Mouse (Mus musculus): ENCODE measurements at regions not wholly inside any gene's neighbourhood (a gene's known extent, or its start where the extent isn't known, plus 50 kb on each side); places are given as distances from the start of the nearest gene placed in this dataset.

DNA sequence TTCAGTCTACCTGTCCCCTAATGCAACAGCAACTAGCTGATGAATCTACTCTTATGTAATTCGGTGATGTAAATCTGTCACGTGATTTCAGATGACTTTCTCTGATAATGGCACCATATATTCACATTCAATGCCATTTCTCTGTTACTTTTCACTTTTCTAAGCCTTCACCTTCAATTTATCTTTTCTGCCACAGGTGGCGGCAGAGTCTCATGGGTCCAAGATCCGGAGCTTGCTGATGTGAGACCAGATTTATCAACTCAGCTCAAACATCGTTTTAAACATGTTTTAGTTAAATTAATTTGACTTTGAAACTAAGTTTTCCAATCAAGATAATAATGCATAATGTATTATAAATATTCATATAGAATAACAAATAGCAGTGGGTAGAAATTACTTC lies 148.4 kb upstream of the Cadm2 start:
- WGBS (ENCODE audit: insufficient replicate concordance): 52% methylated on average over 5 of the region's 5 CpGs
- TF ChIP-seq EP300 (IDR thresholded peaks at IDR 0.05; ENCODE audit: low read depth): no peak
- no peak for TF ChIP-seq CTCF (IDR thresholded peaks at IDR 0.05; ENCODE audit: low read depth)
- H3K36me3 ChIP-seq (replicated peaks; ENCODE audit: insufficient read depth, low read length): no peaks in the 10 kb centered on the region
- no peaks in the 10 kb centered on the region for H3K4me1 ChIP-seq (ENCODE audit: insufficient read depth)
- H3K9me3 ChIP-seq (ENCODE audit: low read length): no peaks in the 10 kb centered on the region
- H3K27ac ChIP-seq (ENCODE audit: low read depth): no peak overlapping the region
- H3K4me2 ChIP-seq (ENCODE audit: low read depth, low read length): no peak overlapping the region
- ATAC-seq (no peak), DNase-seq (no peak)
- H3K4me3 ChIP-seq (ENCODE audit: low read depth, low read length): no peak overlapping the region
- H3K27me3 ChIP-seq (ENCODE audit: insufficient read depth, low read length): no peaks in the 10 kb centered on the region
- H3K9ac ChIP-seq (replicated peaks): no peak overlapping the region

DNA sequence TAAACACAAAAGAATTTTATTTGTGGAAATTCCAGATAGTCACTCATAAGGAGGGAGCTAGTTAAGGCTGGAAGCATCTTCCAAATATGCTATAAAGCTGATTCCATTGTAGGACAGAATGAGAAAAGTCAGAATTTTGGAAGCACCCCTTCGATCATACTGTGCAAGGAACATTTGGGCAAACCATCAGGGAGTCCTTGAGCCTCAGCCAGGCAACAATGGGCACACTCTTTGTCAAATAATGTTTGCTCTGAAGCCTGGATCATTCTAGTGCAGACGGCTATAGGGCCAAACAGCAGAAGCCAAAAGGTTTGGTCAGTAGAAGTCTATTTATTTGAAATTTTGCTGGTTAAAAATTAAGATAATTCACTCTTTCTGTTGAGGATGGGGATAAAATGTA lies 114.7 kb upstream of the Cadm2 start:
- no peak for TF ChIP-seq EP300 (IDR thresholded peaks at IDR 0.05; ENCODE audit: low read depth)
- TF ChIP-seq CTCF (IDR thresholded peaks at IDR 0.05; ENCODE audit: low read depth): no peak
- WGBS (ENCODE audit: insufficient replicate concordance): 66% methylated on average over 2 of the region's 2 CpGs
- no peak for DNase-seq
- Histone ChIP-seq H3K36me3 (replicated peaks; ENCODE audit: insufficient read depth, low read length) (no peaks in the 10 kb centered on the region), H3K4me2 (ENCODE audit: low read depth, low read length) (no peak overlapping the region), H3K4me1 (ENCODE audit: insufficient read depth) (no peaks in the 10 kb centered on the region), H3K9ac (replicated peaks) (no peak overlapping the region), H3K4me3 (ENCODE audit: low read depth, low read length) (no peak overlapping the region), H3K27me3 (ENCODE audit: insufficient read depth, low read length) (no peaks in the 10 kb centered on the region), H3K27ac (ENCODE audit: low read depth) (no peak overlapping the region), H3K9me3 (ENCODE audit: low read length) (no peaks in the 10 kb centered on the region)
- no peak for ATAC-seq

DNA sequence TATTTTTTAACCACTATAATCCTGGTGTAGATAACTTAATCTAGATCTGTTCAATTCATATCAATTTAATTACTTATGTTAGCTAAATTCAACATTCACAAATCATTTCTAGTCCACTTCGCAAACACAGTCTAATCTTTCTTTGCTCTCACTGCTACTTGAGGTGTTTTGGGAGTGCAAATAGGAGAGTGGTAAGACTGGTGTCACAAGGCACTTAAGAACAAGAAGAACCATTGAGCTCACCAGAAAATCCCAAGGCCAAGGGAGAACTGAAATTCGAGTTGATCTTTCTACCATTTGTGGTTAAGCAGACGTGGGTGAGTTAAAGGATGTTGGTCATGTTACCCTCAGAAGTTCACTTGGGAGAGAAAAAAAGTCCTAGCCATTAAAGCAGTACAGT lies 77.9 kb upstream of the Cadm2 start:
- no peaks in the 10 kb centered on the region for H3K4me1 ChIP-seq (ENCODE audit: insufficient read depth)
- DNase-seq (no peak), ATAC-seq (no peak)
- TF ChIP-seq CTCF (IDR thresholded peaks at IDR 0.05; ENCODE audit: low read depth) (no peak), EP300 (IDR thresholded peaks at IDR 0.05; ENCODE audit: low read depth) (no peak)
- no peak overlapping the region for H3K4me2 ChIP-seq (ENCODE audit: low read depth, low read length)
- no peaks in the 10 kb centered on the region for H3K9me3 ChIP-seq (ENCODE audit: low read length)
- H3K27ac ChIP-seq (ENCODE audit: low read depth): no peak overlapping the region
- no peak overlapping the region for H3K4me3 ChIP-seq (ENCODE audit: low read depth, low read length)
- no peaks in the 10 kb centered on the region for H3K27me3 ChIP-seq (ENCODE audit: insufficient read depth, low read length)
- H3K9ac ChIP-seq (replicated peaks): no peak overlapping the region
- H3K36me3 ChIP-seq (replicated peaks; ENCODE audit: insufficient read depth, low read length): no peaks in the 10 kb centered on the region
- 52% methylated on average over 3 of the region's 3 CpGs for WGBS (ENCODE audit: insufficient replicate concordance)

Measured in liver, postnatal 0 days (tissue).